Mouse (Mus musculus) ES-E14 (cell line): ENCODE measurements around the gene Gm11565. TPM values are rescaled to one million over a fixed set of nuclear protein-coding genes. Genes with fewer than 3 reads are reported as not detected.
"Not testable (repeated sequence)": the region's sequence is repeated elsewhere in the genome, so short reads cannot be mapped to it uniquely, and the experiment has no call there.

Source experiments
- DNase-seq: peaks from one replicate; pipeline ENCODE4 v3.0.0-alpha.2; 2013; ENCODE audit warnings: low read depth, low spot score
- H3K27ac ChIP-seq: 2 replicates; pipeline ENCODE4 v1.5.1; 2012; ENCODE audit warnings: low read depth, mild to moderate bottlenecking, low read length, moderate library complexity, mixed read lengths; ENCODE audit not compliant: poor library complexity, insufficient read depth, severe bottlenecking
- H3K36me3 ChIP-seq: 2 replicates; pipeline ENCODE4 v1.6.1; 2012; ENCODE audit warnings: mild to moderate bottlenecking, low read length, moderate library complexity, mixed read lengths; ENCODE audit not compliant: control insufficient read depth, poor library complexity, insufficient read depth, severe bottlenecking
- H3K4me1 ChIP-seq, 2 experiments: fragments of 150-350 bp in 1 of 2; sonication (generic) in 1 of 2; 2 replicates each; pipeline ENCODE4 v1.6.1; 2012; ENCODE audit warnings: low read length in 2 of 2, mild to moderate bottlenecking in 1 of 2, mixed read lengths in 1 of 2; ENCODE audit not compliant: control insufficient read depth in 2 of 2, insufficient read depth in 2 of 2, poor library complexity in 1 of 2
- H3K4me3 ChIP-seq, 2 experiments: fragments of 150-350 bp in 1 of 2; sonication (generic) in 1 of 2; 2 replicates each; pipeline ENCODE4 v1.5.1; 2012; ENCODE audit warnings: low read length in 2 of 2, low read depth in 1 of 2, mild to moderate bottlenecking in 1 of 2, mixed read lengths in 1 of 2; ENCODE audit not compliant: insufficient read depth in 1 of 2, poor library complexity in 1 of 2, severe bottlenecking in 1 of 2
- H3K9ac ChIP-seq: 2 replicates; pipeline ENCODE4 v1.6.1; 2012; ENCODE audit warnings: low read depth, mild to moderate bottlenecking, low read length, mixed read lengths; ENCODE audit not compliant: poor library complexity, insufficient read depth, severe bottlenecking
- H3K9me3 ChIP-seq: fragments of 150-350 bp; sonication (generic); 2 replicates; pipeline ENCODE4 v1.6.1; 2012; ENCODE audit warnings: low read depth, mild to moderate bottlenecking, low read length; ENCODE audit not compliant: control insufficient read depth, insufficient read depth
- CHD2 ChIP-seq: IDR thresholded peaks from 2 replicates; pipeline ENCODE4 v1.6.1; 2014; ENCODE audit warnings: mild to moderate bottlenecking, low read depth, low read length, inconsistent platforms
- HCFC1 ChIP-seq: IDR thresholded peaks from 2 replicates; pipeline ENCODE4 v1.6.1; 2012; ENCODE audit warnings: low read length, inconsistent platforms, borderline replicate concordance; ENCODE audit not compliant: insufficient read depth
- MAFK ChIP-seq: IDR thresholded peaks from 2 replicates; pipeline ENCODE4 v1.6.1; 2014; ENCODE audit warnings: mild to moderate bottlenecking, low read depth, low read length, inconsistent platforms; ENCODE audit not compliant: insufficient read depth
- ZC3H11A ChIP-seq: IDR thresholded peaks from 2 replicates; pipeline ENCODE4 v1.6.1; 2012; ENCODE audit warnings: low read depth, mild to moderate bottlenecking, inconsistent platforms, low read length, borderline replicate concordance
- ZNF384 ChIP-seq: IDR thresholded peaks from 2 replicates; pipeline ENCODE4 v1.6.1; 2012; ENCODE audit warnings: low read depth, low read length, inconsistent platforms
- in situ Hi-C, 2 experiments: fragments of 600-800 bp; cut with MboI; formaldehyde crosslinking; loops; one replicate each; pipeline ENCODE4 v1.15.1; 2025; ENCODE audit warnings: low sequenced_read_pairs in 2 of 2, inconsistent platforms in 1 of 2; ENCODE audit not compliant: unreplicated experiment in 2 of 2
- total RNA-seq: library from RNA; depleted of rRNA; stranded (reverse); fragments of 300-350 nt; gene quantifications from 2 replicates; pipeline ENCODE4 v1.2.3, GENCODE M21; 2012; rRNA removed

The Gm11565 gene
- not detected in 2 replicates for total RNA-seq

DNA sequence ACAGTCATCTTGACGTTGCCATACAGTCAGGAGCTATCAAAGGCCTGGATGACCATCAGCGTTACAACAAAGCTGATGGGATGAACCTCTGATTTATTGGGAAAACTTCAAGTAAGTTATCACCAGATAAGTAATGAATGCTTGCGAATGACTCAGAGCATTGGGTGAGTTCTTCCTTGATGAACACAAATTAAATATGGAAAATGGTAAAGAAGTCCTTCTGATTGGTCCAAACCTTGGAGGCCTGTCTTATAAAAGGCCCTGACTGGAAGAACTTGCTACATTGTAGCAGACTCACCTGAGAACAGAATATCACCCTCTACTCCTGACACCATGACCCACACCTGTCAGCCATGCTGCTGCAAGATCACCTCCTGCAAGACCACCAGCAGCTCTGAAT, at the start of gene Gm11565:
Gene Gm11565 (plus strand): TSS at position 301 of the 400 bp plus-strand sequence.
- peaks cover 0 to 2% of the 10 kb centered on the region in 2 experiments; a peak in 1 of 4 replicates for H3K4me1 ChIP-seq
- no peak within 1 kb of the TSS for H3K9ac ChIP-seq
- H3K9me3 ChIP-seq: no peaks in the 10 kb centered on the region
- no peak within 1 kb of the TSS for H3K4me3 ChIP-seq
- TF ChIP-seq ZNF384 (no peak), ZC3H11A (no peak), CHD2 (no peak), MAFK (no peak), HCFC1 (no peak)
- DNase-seq: no peak
- no peaks in the 10 kb centered on the region for H3K36me3 ChIP-seq
- no peak within 1 kb of the TSS for H3K27ac ChIP-seq
- in situ Hi-C loops: no loop called here

DNA sequence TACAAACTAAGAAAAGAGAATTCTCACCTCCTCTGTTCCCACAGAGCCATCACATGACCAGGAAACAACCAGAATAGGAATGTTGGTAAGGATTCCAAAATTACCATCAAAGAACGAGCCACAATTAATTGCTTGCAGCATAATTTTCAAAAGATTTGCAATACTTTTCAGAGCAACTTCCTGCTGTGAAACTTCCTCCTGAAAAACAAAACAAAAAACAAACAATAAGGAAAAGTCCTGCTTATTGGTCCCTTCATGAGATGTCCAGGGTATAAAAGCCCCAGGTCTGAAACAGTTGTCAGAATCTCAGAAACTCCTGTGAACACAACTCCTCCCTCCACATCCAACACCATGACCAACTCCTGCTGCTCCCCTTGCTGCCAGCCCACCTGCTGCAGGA, 41.5 kb upstream of the Gm11565 start, which contains the start of gene Krtap9-1:
Gene Krtap9-1 (plus strand): TSS at position 301 of the 400 bp plus-strand sequence.
- H3K27ac ChIP-seq, in situ Hi-C loops, H3K4me3 ChIP-seq, H3K4me1 ChIP-seq, H3K9ac ChIP-seq, H3K36me3 ChIP-seq, DNase-seq, H3K9me3 ChIP-seq: not testable (repeated sequence)

DNA sequence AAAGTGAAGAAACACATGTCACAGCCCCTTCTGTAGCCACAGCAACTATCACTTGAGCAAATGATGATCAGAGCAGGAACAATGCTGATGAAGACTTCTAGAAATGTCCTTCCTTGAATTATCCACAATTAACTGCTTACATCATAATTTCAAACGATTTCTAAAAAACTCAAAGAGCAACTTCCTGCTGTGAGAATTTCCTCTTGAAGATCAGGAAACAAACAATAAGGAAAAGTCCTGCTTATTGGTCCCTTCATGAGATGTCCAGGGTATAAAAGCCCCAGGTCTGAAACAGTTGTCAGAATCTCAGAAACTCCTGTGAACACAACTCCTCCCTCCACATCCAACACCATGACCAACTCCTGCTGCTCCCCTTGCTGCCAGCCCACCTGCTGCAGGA, 35.7 kb upstream of the Gm11565 start, which contains the start of gene Gm11567:
Gene Gm11567 (plus strand): TSS at position 301 of the 400 bp plus-strand sequence.
- DNase-seq, H3K4me1 ChIP-seq, H3K36me3 ChIP-seq, H3K9me3 ChIP-seq, H3K4me3 ChIP-seq, H3K9ac ChIP-seq, H3K27ac ChIP-seq, in situ Hi-C loops: not testable (repeated sequence)

DNA sequence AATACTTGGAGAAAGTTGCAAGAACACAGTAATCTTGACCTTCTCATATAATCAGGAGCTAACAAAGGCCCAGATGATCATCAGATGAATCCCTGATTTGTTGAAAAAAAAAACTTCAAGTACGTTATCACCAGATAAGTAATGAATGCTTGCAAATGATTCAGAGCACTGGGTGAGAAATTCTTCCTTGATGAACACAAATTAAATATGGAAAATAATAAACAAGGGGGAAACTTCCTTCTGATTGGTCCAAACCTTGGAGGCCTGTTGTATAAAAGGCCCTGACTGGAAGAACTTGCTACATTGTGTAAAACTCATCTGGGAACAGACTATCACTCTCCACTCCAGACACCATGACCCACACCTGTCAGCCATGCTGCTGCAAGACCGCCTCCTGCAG, 6.9 kb upstream of the Gm11565 start, which contains the start of gene Krtap31-1:
Gene Krtap31-1 (plus strand): TSS at position 301 of the 400 bp plus-strand sequence.
- in situ Hi-C loops: no loop called here
- TF ChIP-seq ZC3H11A (no peak), CHD2 (no peak), MAFK (no peak), HCFC1 (no peak), ZNF384 (no peak)
- Histone ChIP-seq H3K36me3 (no peaks in the 10 kb centered on the region), H3K9ac (no peak within 1 kb of the TSS), H3K4me3 (no peak within 1 kb of the TSS), H3K9me3 (no peaks in the 10 kb centered on the region), H3K27ac (no peak within 1 kb of the TSS), H3K4me1 (no peaks in the 10 kb centered on the region)
- no peak for DNase-seq

DNA sequence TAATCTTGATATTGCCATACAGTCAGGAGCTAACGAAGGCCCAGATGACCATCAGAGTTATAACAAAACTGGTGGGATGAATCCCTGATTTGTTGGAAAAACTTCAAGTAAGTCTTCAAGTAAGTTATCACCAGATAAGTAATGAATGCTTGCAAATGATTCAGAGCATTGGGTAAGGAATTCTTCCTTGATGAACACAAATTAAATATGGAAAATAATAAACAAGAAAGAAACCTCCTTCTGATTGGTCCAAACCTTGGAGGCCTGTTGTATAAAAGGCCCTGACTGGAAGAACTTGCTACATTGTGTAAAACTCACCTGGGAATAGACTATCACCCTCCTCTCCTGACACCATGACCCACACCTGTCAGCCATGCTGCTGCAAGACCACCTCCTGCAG, 21.4 kb downstream of the Gm11565 start, which contains the start of gene Krtap31-2:
Gene Krtap31-2 (plus strand): TSS at position 301 of the 400 bp plus-strand sequence.
- in situ Hi-C loops: no loop called here
- DNase-seq: no peak
- no peaks in the 10 kb centered on the region for H3K4me1 ChIP-seq

More for the DNA sequence above, 21.4 kb downstream of the Gm11565 start, which contains the start of gene Krtap31-2:
- Histone ChIP-seq H3K9me3 (no peaks in the 10 kb centered on the region), H3K36me3 (no peaks in the 10 kb centered on the region), H3K27ac (no peak within 1 kb of the TSS), H3K9ac (no peak within 1 kb of the TSS), H3K4me3 (no peak within 1 kb of the TSS)
- no peak for TF ChIP-seq ZC3H11A
- no peak for TF ChIP-seq ZNF384
- TF ChIP-seq CHD2: no peak
- TF ChIP-seq MAFK: no peak
- no peak for TF ChIP-seq HCFC1
